Mouse (Mus musculus) CD8-positive naive resting alpha-beta T cell, adult 2 months (primary cell): ENCODE measurements around the gene Hexdc.

ENCODE experiments used
- DNase-seq, 2 experiments: peaks; one replicate each; pipeline ENCODE4 v3.0.0; 2022; ENCODE audit warnings: low read depth in 2 of 2, low spot score in 2 of 2

Hexdc gene

GRCm38 (mm10) chr11:121228129-121229017 is 24.1 kb downstream of the Hexdc start:
- DNase-seq, result no peak

GRCm38 (mm10) chr11:121229018-121229439 is 24.8 kb downstream of the Hexdc start, which contains the start of gene Cybc1:
Cybc1 (minus strand) TSS chr11:121229322.
- DNase-seq, result peak; percentile 71 to 81

- no peak for DNase-seq
Measured at GRCm38 (mm10) chr11:121231191-121231590, 27.0 kb downstream of the Hexdc start.

GRCm38 (mm10) chr11:121231628-121232291 is 27.5 kb downstream of the Hexdc start:
- no peak for DNase-seq

- no peak for DNase-seq
Measured at GRCm38 (mm10) chr11:121232706-121233105, 28.5 kb downstream of the Hexdc start.

GRCm38 (mm10) chr11:121235475-121236238 is 31.4 kb downstream of the Hexdc start:
- DNase-seq, result peak; percentile 25 to 44

GRCm38 (mm10) chr11:121236564-121237344 is 32.5 kb downstream of the Hexdc start, which contains the start of gene Narf:
Narf (plus strand) TSS chr11:121237253.
- DNase-seq, result peak; percentile 98

- DNase-seq, result peak; percentile 21 to 43
Measured at GRCm38 (mm10) chr11:121237345-121238128, 33.3 kb downstream of the Hexdc start.

GRCm38 (mm10) chr11:121239669-121240068 is 35.4 kb downstream of the Hexdc start:
- no peak for DNase-seq

- no peak for DNase-seq
Measured at GRCm38 (mm10) chr11:121250196-121250595, 46.0 kb downstream of the Hexdc start.

GRCm38 (mm10) chr11:121259160-121260100 is 55.2 kb downstream of the Hexdc start, which contains the start of gene Foxk2:
Foxk2 (plus strand) TSS chr11:121259990.
- DNase-seq, result peak; percentile 73 to 85

GRCm38 (mm10) chr11:121260211-121260906 is 56.1 kb downstream of the Hexdc start:
- peak in 1 of 2 experiments; percentile 9 for DNase-seq

- DNase-seq, result no peak
Measured at GRCm38 (mm10) chr11:121261074-121261473, 56.8 kb downstream of the Hexdc start.
